Mouse (Mus musculus): ENCODE data around the gene Tnfaip3. TPM values are rescaled to one million over a fixed set of nuclear protein-coding genes. Genes with fewer than 3 reads are reported as not detected.
A peak's percentile ranks its signal among the peaks of the same experiment; 100 is the strongest.

Tnfaip3 gene
- polyA plus RNA-seq, 1 experiment, result 8.0 TPM

DNA sequence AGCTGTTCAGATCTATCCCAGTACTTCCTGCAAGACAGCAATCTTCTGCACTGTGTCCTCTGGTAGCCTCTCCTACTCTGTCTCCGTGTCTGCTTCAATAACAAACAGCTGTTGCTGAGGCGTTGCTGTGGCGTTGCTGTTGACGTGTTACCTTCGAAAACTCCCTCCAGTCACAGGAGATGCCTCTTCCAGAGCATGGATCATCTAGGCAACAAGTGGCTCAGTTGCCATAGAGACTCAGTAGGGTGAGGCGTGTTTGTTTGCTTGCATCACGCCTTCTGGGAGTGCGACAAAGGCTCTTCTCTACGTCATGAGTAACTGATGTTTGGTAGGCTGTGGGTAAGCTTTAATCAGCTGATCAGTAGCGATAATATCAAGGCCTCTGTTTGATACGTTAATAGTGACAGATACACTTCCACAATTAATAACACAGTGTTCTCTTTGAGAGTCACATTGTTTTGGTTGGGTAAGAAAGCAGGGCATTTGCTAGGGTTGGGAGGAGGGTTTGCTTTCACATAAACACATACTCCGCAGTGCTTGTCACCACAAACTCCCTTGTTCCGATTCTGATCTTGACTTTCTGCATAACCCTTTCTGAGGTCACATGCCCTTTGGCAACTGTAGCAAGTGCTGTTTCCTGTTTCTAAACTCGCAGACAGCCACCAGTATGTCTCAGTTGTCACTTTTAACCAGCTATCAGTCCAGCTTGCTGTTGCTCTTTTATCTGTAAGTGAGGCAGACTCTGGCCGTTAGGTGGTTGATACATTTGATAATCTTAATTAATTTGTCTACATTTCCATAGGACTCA, 46.8 kb upstream of the Tnfaip3 start:
- no peak for TF ChIP-seq MYOD1 (IDR thresholded peaks at IDR 0.05; ENCODE audit: control insufficient read depth in 1 of 3, insufficient read length in 2 of 3, low read depth in 2 of 3)
- no peak for TF ChIP-seq CEBPB (IDR thresholded peaks at IDR 0.05; ENCODE audit: insufficient read depth, poor library complexity, severe bottlenecking)
- TF ChIP-seq TCF3 (IDR thresholded peaks at IDR 0.05; ENCODE audit: insufficient read length, low read depth), result no peak
- TF ChIP-seq MAX (IDR thresholded peaks at IDR 0.05; ENCODE audit: low read depth), result no peak
- TF ChIP-seq E2F4 (IDR thresholded peaks at IDR 0.05; ENCODE audit: insufficient read depth), result no peak
- TF ChIP-seq POLR2A (IDR thresholded peaks at IDR 0.05; ENCODE audit: insufficient read length, low read depth), result no peak
- TF ChIP-seq TCF12 (IDR thresholded peaks at IDR 0.05; ENCODE audit: insufficient read depth, poor library complexity, severe bottlenecking), result no peak
- TF ChIP-seq REST (IDR thresholded peaks at IDR 0.05; ENCODE audit: insufficient read depth, insufficient read length), result no peak
- TF ChIP-seq USF1 (IDR thresholded peaks at IDR 0.05; ENCODE audit: low read depth), result no peak
- TF ChIP-seq SRF (IDR thresholded peaks at IDR 0.05; ENCODE audit: control insufficient read depth, insufficient read length, low read depth), result no peak
- no peak for TF ChIP-seq MYOG (IDR thresholded peaks at IDR 0.05; ENCODE audit: control insufficient read depth in 1 of 3, insufficient read depth in 1 of 3, insufficient read length in 2 of 3, low read depth in 2 of 3)
- no peak for TF ChIP-seq POLR2AphosphoS2 (IDR thresholded peaks at IDR 0.05; ENCODE audit: insufficient read length, low read depth)
- Histone ChIP-seq H3K4me2 (ENCODE audit: low read depth) (no peak overlapping the region), H3K36me3 (ENCODE audit: control insufficient read depth, insufficient read depth) (no peaks in the 10 kb centered on the region), H3K79me2 (ENCODE audit: control insufficient read depth, insufficient read depth) (no peaks in the 10 kb centered on the region), H3K27me3 (ENCODE audit: control insufficient read depth, insufficient read depth, insufficient read length) (no peaks in the 10 kb centered on the region), H3K4me3 (no peak overlapping the region), H3ac (ENCODE audit: control insufficient read depth, insufficient read length) (no peak overlapping the region)

- no peak for TF ChIP-seq MYOD1 (IDR thresholded peaks at IDR 0.05; ENCODE audit: control insufficient read depth in 1 of 3, insufficient read length in 2 of 3, low read depth in 2 of 3)
- TF ChIP-seq TCF3 (IDR thresholded peaks at IDR 0.05; ENCODE audit: insufficient read length, low read depth), result no peak
- no peak for TF ChIP-seq USF1 (IDR thresholded peaks at IDR 0.05; ENCODE audit: low read depth)
- no peak for TF ChIP-seq SRF (IDR thresholded peaks at IDR 0.05; ENCODE audit: control insufficient read depth, insufficient read length, low read depth)
- no peak for TF ChIP-seq TCF12 (IDR thresholded peaks at IDR 0.05; ENCODE audit: insufficient read depth, poor library complexity, severe bottlenecking)
- no peak for TF ChIP-seq CEBPB (IDR thresholded peaks at IDR 0.05; ENCODE audit: insufficient read depth, poor library complexity, severe bottlenecking)
- no peak for TF ChIP-seq E2F4 (IDR thresholded peaks at IDR 0.05; ENCODE audit: insufficient read depth)
- no peak for TF ChIP-seq POLR2A (IDR thresholded peaks at IDR 0.05; ENCODE audit: insufficient read length, low read depth)
- no peak overlapping the region for H3ac ChIP-seq (ENCODE audit: control insufficient read depth, insufficient read length)
- H3K4me3 ChIP-seq, result no peak overlapping the region
Measured at GRCm38 (mm10) chr10:19061201-19061600, 45.7 kb upstream of the Tnfaip3 start.

DNA sequence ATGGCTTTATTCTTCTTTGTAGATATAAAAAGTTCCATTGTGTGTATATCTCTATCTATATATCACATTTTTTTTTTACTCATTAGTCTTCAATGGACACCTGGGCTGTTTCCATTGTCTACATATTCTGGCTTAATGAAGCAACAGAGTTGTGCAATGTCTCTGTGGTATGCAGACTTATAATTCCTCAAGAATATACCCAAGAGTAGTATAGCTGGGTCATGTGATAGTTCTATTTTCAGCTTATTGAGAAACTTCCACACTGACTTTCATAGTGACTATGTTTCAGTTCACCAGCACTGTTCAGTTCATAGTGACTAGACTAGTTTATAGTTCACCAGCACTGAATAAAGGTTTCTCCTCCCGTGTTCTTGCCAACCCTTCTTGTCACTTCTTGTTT, 38.1 kb upstream of the Tnfaip3 start:
- H3K36me3 ChIP-seq (ENCODE audit: control insufficient read depth, insufficient read depth), result no peaks in the 10 kb centered on the region
- no peaks in the 10 kb centered on the region for H3K79me2 ChIP-seq (ENCODE audit: control insufficient read depth, insufficient read depth)
- TF ChIP-seq CEBPB (IDR thresholded peaks at IDR 0.05; ENCODE audit: insufficient read depth, poor library complexity, severe bottlenecking) (no peak), USF1 (IDR thresholded peaks at IDR 0.05; ENCODE audit: low read depth) (peak; percentile 13), POLR2AphosphoS2 (IDR thresholded peaks at IDR 0.05; ENCODE audit: insufficient read length, low read depth) (no peak), TCF3 (IDR thresholded peaks at IDR 0.05; ENCODE audit: insufficient read length, low read depth) (no peak)

More at GRCm38 (mm10) chr10:19061201-19061600, 45.7 kb upstream of the Tnfaip3 start:
- Histone ChIP-seq H3K79me2 (ENCODE audit: control insufficient read depth, insufficient read depth) (no peaks in the 10 kb centered on the region), H3K36me3 (ENCODE audit: control insufficient read depth, insufficient read depth) (no peaks in the 10 kb centered on the region), H3K27me3 (ENCODE audit: control insufficient read depth, insufficient read depth, insufficient read length) (no peaks in the 10 kb centered on the region), H3K4me2 (ENCODE audit: low read depth) (no peak overlapping the region)

DNA sequence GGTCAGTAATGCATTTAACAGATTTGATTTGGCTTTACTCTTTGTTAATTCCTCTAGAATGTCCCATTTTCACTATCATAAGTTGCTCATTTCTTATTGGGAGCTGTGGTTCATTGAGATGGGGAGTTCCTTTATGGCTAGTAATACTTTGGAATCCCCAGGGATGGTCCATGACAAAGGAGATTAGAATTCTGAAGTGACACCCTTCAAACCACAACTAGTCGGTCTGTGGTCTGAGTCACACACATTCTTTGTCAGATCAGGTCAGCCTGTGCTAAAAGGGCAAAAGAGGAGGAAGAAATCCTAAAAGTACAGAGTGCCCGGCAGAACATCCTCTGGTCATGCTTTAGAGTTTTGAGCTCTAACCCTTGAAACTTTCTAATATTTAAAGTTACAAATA, 30.5 kb upstream of the Tnfaip3 start:
- TF ChIP-seq POLR2AphosphoS2 (IDR thresholded peaks at IDR 0.05; ENCODE audit: insufficient read length, low read depth) (no peak), CEBPB (IDR thresholded peaks at IDR 0.05; ENCODE audit: insufficient read depth, poor library complexity, severe bottlenecking) (0 out of 2 replicates have a peak, but pooled peaks have one; percentile 12)
- Histone ChIP-seq H3K4me3 (no peak overlapping the region), H3ac (ENCODE audit: control insufficient read depth, insufficient read length) (no peak overlapping the region), H3K4me2 (ENCODE audit: low read depth) (peak overlapping the region; percentile 53), H3K79me2 (ENCODE audit: control insufficient read depth, insufficient read depth) (no peaks in the 10 kb centered on the region), H3K36me3 (ENCODE audit: control insufficient read depth, insufficient read depth) (no peaks in the 10 kb centered on the region), H3K27me3 (ENCODE audit: control insufficient read depth, insufficient read depth, insufficient read length) (no peaks in the 10 kb centered on the region)

More for the DNA sequence above, 38.1 kb upstream of the Tnfaip3 start:
- Histone ChIP-seq H3K27me3 (ENCODE audit: control insufficient read depth, insufficient read depth, insufficient read length) (no peaks in the 10 kb centered on the region), H3ac (ENCODE audit: control insufficient read depth, insufficient read length) (no peak overlapping the region), H3K4me2 (ENCODE audit: low read depth) (no peak overlapping the region), H3K4me3 (no peak overlapping the region)

DNA sequence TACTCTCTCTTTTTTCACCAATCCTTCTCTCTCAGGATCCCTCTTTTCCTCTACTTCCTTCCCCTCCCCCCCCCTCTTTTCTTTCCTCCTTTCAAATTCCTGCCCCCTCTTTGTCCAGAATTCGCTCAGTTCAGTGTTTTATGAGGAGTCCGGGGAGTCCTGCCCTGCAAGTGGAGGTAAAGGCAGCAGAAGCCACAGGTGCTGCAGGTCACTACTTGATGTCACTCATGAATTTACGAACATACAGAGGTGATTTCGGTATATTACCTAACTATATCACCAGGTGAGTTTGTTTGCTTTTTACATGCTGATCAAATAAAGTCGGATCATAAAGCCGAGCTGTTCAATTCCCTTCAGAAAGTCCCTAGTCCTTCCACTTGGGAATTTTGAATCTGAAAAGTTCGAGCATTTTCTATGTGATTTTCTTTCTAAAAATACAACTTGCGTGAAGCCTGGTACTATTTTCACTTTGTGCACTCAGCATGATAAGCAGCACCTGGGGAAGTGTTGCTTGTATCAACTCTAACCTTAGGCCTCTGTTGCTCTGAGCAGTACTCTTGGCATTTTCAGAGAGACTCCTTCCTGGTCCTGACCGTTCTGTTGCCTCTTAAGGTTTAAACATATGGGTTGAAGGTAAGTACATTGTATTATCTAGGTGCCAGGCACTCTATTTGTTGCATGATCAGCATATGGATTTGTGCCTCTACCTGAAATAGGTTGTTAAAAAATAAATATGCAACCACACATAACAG, 29.5 kb upstream of the Tnfaip3 start:
- no peaks in the 10 kb centered on the region for H3K27me3 ChIP-seq (ENCODE audit: control insufficient read depth, insufficient read depth, insufficient read length)
- H3K4me2 ChIP-seq (ENCODE audit: low read depth), result peak overlapping the region; percentile 53
- no peaks in the 10 kb centered on the region for H3K79me2 ChIP-seq (ENCODE audit: control insufficient read depth, insufficient read depth)
- no peak for TF ChIP-seq MAX (IDR thresholded peaks at IDR 0.05; ENCODE audit: low read depth)
- TF ChIP-seq TCF3 (IDR thresholded peaks at IDR 0.05; ENCODE audit: insufficient read length, low read depth), result no peak
- TF ChIP-seq MYOG (IDR thresholded peaks at IDR 0.05; ENCODE audit: control insufficient read depth in 1 of 3, insufficient read depth in 1 of 3, insufficient read length in 2 of 3, low read depth in 2 of 3), result no peak
- TF ChIP-seq SRF (IDR thresholded peaks at IDR 0.05; ENCODE audit: control insufficient read depth, insufficient read length, low read depth), result no peak
- TF ChIP-seq POLR2AphosphoS2 (IDR thresholded peaks at IDR 0.05; ENCODE audit: insufficient read length, low read depth), result no peak
- TF ChIP-seq TCF12 (IDR thresholded peaks at IDR 0.05; ENCODE audit: insufficient read depth, poor library complexity, severe bottlenecking), result no peak
- no peak for TF ChIP-seq REST (IDR thresholded peaks at IDR 0.05; ENCODE audit: insufficient read depth, insufficient read length)
- no peak for TF ChIP-seq MYOD1 (IDR thresholded peaks at IDR 0.05; ENCODE audit: control insufficient read depth in 1 of 3, insufficient read length in 2 of 3, low read depth in 2 of 3)
- no peak for TF ChIP-seq POLR2A (IDR thresholded peaks at IDR 0.05; ENCODE audit: insufficient read length, low read depth)
- no peak for TF ChIP-seq USF1 (IDR thresholded peaks at IDR 0.05; ENCODE audit: low read depth)
- no peak for TF ChIP-seq CEBPB (IDR thresholded peaks at IDR 0.05; ENCODE audit: insufficient read depth, poor library complexity, severe bottlenecking)
- H3K36me3 ChIP-seq (ENCODE audit: control insufficient read depth, insufficient read depth), result no peaks in the 10 kb centered on the region
- no peak overlapping the region for H3K4me3 ChIP-seq
- no peak overlapping the region for H3ac ChIP-seq (ENCODE audit: control insufficient read depth, insufficient read length)
